ENCODE assay signal across 9 mouse cellular contexts in genomic region chr8:111662473-111662872, GRCm38 (mm10). TPM values are rescaled to one million over a fixed set of nuclear protein-coding genes. Genes with fewer than 3 reads are reported as not detected.
DNase-seq lines count a peak whose midpoint lies in the region; ATAC-seq and TF ChIP-seq lines count a peak whose summit lies in the region.
"Had no signal": no experiment of that assay in that cellular context is flagged by ENCODE, and none has a peak within 500 bp of the region (broad histone marks: within the 10 kb centered on the region; RNA-seq: fewer than 3 reads in every experiment).

No protein-coding gene starts in this region.

- peaks cover 36% of the 10 kb centered on the region for H3K36me3 ChIP-seq in forebrain, embryonic 14.5 days (ENCODE audit: control insufficient read depth, insufficient read depth, low read length)
- peaks cover 26% of the 10 kb centered on the region for H3K36me3 ChIP-seq in forebrain, embryonic 12.5 days (replicated peaks)

- no peaks in the 10 kb centered on the region for H3K27me3 ChIP-seq in forebrain, embryonic 14.5 days (replicated peaks; ENCODE audit: control insufficient read depth, insufficient read depth, low read length)
- H3K27me3 ChIP-seq in forebrain, embryonic 12.5 days = no peaks in the 10 kb centered on the region

- peak; percentile 81 for TF ChIP-seq CTCF in cortical plate, adult 2 months (IDR thresholded peaks at IDR 0.05; ENCODE audit: extremely low read depth, insufficient read depth, low read length)

- no peak overlapping the region for H3K4me2 ChIP-seq in forebrain, embryonic 14.5 days (ENCODE audit: low read length)
- no peak overlapping the region for H3K4me2 ChIP-seq in forebrain, embryonic 12.5 days

- no peak for TF ChIP-seq POLR2A in cortical plate, adult 2 months (IDR thresholded peaks at IDR 0.05; ENCODE audit: extremely low read depth, insufficient read depth, low read length)

- no peak overlapping the region for H3K9ac ChIP-seq in forebrain, embryonic 14.5 days (ENCODE audit: low read length)
- no peak overlapping the region for H3K9ac ChIP-seq in forebrain, embryonic 12.5 days

- intact Hi-C loops in heart, postnatal 10 days (cut with DNase I) = loop anchor here (1.0 to 5.0 kb wide), 3 partner anchors 195 to 319 kb away; no protein-coding TSS in a partner anchor

- no peaks in the 10 kb centered on the region; the same call in 1 of the 2 replicates for H3K4me1 ChIP-seq in forebrain, embryonic 14.5 days (ENCODE audit: control insufficient read depth, insufficient read depth, low read length)
- H3K4me1 ChIP-seq in forebrain, embryonic 12.5 days = peaks cover 2% of the 10 kb centered on the region
- no peaks in the 10 kb centered on the region for H3K4me1 ChIP-seq in cortical plate, adult 2 months (ENCODE audit: control insufficient read depth, insufficient read depth, low read length)

- H3K27ac ChIP-seq in forebrain, embryonic 14.5 days (ENCODE audit: low read depth, low read length) = no peak overlapping the region
- H3K27ac ChIP-seq in forebrain, embryonic 12.5 days = no peak overlapping the region
- H3K27ac ChIP-seq in cortical plate, adult 2 months (ENCODE audit: insufficient read depth, low read length) = no peak overlapping the region

- no peaks in the 10 kb centered on the region for H3K9me3 ChIP-seq in forebrain, embryonic 14.5 days (replicated peaks; ENCODE audit: control insufficient read depth, low read length)
- H3K9me3 ChIP-seq in forebrain, embryonic 12.5 days = no peaks in the 10 kb centered on the region

- 87% methylated on average over 3 of the region's 3 CpGs for WGBS in forebrain, embryonic 14.5 days
- WGBS in forebrain, embryonic 12.5 days = 85% methylated on average over 3 of the region's 3 CpGs

- peak; percentile 64 for DNase-seq in forebrain, embryonic 14.5 days (ENCODE audit: low spot score)
- peak; percentile 80 to 94 for DNase-seq in adrenal gland, adult (ENCODE audit: inconsistent age in 2 of 2, low spot score in 1 of 2)
- peak; percentile 84 to 90 for DNase-seq in heart, postnatal 10 days
- DNase-seq in layer of hippocampus, postnatal 10 days (ENCODE audit: low spot score in 2 of 2) = peak; percentile 76 to 81
- DNase-seq in spleen, postnatal 36 days (ENCODE audit: low spot score in 2 of 2) = peak; percentile 64 to 69

- no peak for ATAC-seq in forebrain, embryonic 14.5 days
- no peak for ATAC-seq in forebrain, embryonic 12.5 days (ENCODE audit: low FRiP score)
- peak; percentile 95 for ATAC-seq in megakaryocyte progenitor cell, adult 5-6 weeks (replicated peaks; ENCODE audit: poor library complexity)

- no peak overlapping the region for H3K4me3 ChIP-seq in forebrain, embryonic 14.5 days (ENCODE audit: low read depth, low read length)
- no peak overlapping the region for H3K4me3 ChIP-seq in forebrain, embryonic 12.5 days (replicated peaks)
- H3K4me3 ChIP-seq in cortical plate, adult 2 months (ENCODE audit: insufficient read depth, low read length) = no peak overlapping the region
- H3K4me3 ChIP-seq: myocyte had no signal

RNA-seq across cellular contexts. Expression of gene Zfp1, which starts 19.3 kb away (rescaled TPM):
- polyA plus RNA-seq in forebrain, embryonic 14.5 days (2014; fragmentation: Nextera tagmentation; extraction: Ambion mirVana) = 26.1 and 32.9 TPM in 2 replicates
- 22.8 and 28.4 TPM in 2 replicates for polyA plus RNA-seq in forebrain, embryonic 12.5 days (2016; fragmentation: Nextera tagmentation; extraction: Ambion mirVana)
- polyA plus RNA-seq in cortical plate, adult 2 months (2012; rRNA removed) = 27.0 and 28.7 TPM in 2 replicates
- 10 to 100 TPM in 1 of 2 experiments, 1 to 10 TPM in 1; 9.5 to 10.3 TPM for total RNA-seq in heart, postnatal 10 days (2021)
- 10 to 100 TPM; 21.4 to 21.9 TPM for total RNA-seq in layer of hippocampus, postnatal 10 days (2021)
- total RNA-seq in megakaryocyte progenitor cell, adult 5-6 weeks (2015) = 14.7 and 16.9 TPM in 2 replicates
- 11.2 and 19.2 TPM in 2 replicates for total RNA-seq in megakaryocyte progenitor cell, adult 5-6 weeks (2017)

RNA-seq across cellular contexts. Expression of gene Ctrb1, which starts 28.3 kb away (rescaled TPM):
- polyA plus RNA-seq in forebrain, embryonic 14.5 days (2014; fragmentation: Nextera tagmentation; extraction: Ambion mirVana) = not detected in 2 replicates
- polyA plus RNA-seq in forebrain, embryonic 12.5 days (2016; fragmentation: Nextera tagmentation; extraction: Ambion mirVana) = not detected in 2 replicates
- 0.25 TPM in 1 of 2 replicates, not detected in the other for polyA plus RNA-seq in cortical plate, adult 2 months (2012; rRNA removed)
- under 1 TPM in 1 of 2 experiments, not detected in 1; 0.40 TPM for total RNA-seq in heart, postnatal 10 days (2021)
- not detected for total RNA-seq in layer of hippocampus, postnatal 10 days (2021)
- not detected in 2 replicates for total RNA-seq in megakaryocyte progenitor cell, adult 5-6 weeks (2015)
- not detected in 2 replicates for total RNA-seq in megakaryocyte progenitor cell, adult 5-6 weeks (2017)

RNA-seq across cellular contexts. Expression of gene Ldhd, which starts 32.3 kb away (rescaled TPM):
- polyA plus RNA-seq in forebrain, embryonic 14.5 days (2014; fragmentation: Nextera tagmentation; extraction: Ambion mirVana) = 0.20 and 0.22 TPM in 2 replicates
- polyA plus RNA-seq in forebrain, embryonic 12.5 days (2016; fragmentation: Nextera tagmentation; extraction: Ambion mirVana) = 0.24 and 0.50 TPM in 2 replicates
- 21.2 and 21.6 TPM in 2 replicates for polyA plus RNA-seq in cortical plate, adult 2 months (2012; rRNA removed)
- 1 to 10 TPM; 6.0 to 6.2 TPM for total RNA-seq in heart, postnatal 10 days (2021)
- 1 to 10 TPM; 2.3 to 2.6 TPM for total RNA-seq in layer of hippocampus, postnatal 10 days (2021)
- total RNA-seq in megakaryocyte progenitor cell, adult 5-6 weeks (2015) = 0.10 and 0.15 TPM in 2 replicates
- total RNA-seq in megakaryocyte progenitor cell, adult 5-6 weeks (2017) = 0.14 TPM in 1 of 2 replicates, not detected in the other
